Mouse (Mus musculus) colon, adult 2 months (tissue): ENCODE data around the gene Syna. TPM values are rescaled to one million over a fixed set of nuclear protein-coding genes. Genes with fewer than 3 reads are reported as not detected.

Source experiments
- polyA plus RNA-seq: library from polyadenylated mRNA; depleted of rRNA; stranded (reverse); fragments of >200 nt; gene quantifications from 2 replicates; pipeline ENCODE4 v1.2.3, GENCODE M21; 2012; rRNA removed

Gene Syna
- 0.20 and 0.30 TPM in 2 replicates for polyA plus RNA-seq

DNA sequence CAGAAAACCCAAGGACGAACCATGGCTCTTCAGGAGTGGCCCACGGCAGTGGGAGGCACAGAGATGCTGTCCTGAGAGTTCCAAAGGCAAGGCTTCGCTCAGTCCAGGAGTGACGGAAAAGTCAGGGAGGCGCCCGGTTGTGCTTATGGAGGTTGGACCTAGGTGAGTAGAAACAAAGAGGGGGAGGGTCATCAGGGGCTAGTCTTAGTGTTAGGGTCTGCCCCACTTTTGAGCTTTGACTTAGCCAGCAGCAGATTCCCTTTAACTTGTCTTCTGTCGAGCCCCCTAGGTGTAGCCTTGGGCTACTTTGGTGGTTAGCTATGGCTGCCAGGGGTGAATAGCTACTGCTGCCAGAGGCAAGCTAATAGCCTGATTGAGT is at the start of gene Syna:
TSS of gene Syna (minus strand) at position 101 of the 379 bp plus-strand sequence.

DNA sequence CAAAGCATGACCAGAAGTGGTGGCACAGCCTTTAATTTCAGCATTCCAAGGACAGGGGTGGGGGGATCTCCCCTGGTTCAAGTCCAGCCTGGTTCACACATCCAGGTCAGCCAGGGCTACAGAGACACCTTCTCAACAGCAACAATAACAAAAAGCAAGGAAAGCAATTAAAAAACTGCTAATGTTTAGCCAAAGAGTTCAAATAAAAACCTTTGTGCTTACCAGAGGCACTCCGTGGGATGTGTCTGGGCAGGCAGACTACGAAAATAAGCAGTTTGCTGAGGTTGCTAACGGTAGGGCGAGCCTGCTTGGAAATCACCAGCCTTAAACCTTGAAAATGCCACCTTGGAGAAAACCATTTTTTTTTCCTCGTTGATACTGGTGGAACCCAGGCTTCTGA is 21.2 kb upstream of the Syna start, which contains the start of gene Rfc2:
TSS of gene Rfc2 (plus strand) at position 221 of the 400 bp plus-strand sequence.

DNA sequence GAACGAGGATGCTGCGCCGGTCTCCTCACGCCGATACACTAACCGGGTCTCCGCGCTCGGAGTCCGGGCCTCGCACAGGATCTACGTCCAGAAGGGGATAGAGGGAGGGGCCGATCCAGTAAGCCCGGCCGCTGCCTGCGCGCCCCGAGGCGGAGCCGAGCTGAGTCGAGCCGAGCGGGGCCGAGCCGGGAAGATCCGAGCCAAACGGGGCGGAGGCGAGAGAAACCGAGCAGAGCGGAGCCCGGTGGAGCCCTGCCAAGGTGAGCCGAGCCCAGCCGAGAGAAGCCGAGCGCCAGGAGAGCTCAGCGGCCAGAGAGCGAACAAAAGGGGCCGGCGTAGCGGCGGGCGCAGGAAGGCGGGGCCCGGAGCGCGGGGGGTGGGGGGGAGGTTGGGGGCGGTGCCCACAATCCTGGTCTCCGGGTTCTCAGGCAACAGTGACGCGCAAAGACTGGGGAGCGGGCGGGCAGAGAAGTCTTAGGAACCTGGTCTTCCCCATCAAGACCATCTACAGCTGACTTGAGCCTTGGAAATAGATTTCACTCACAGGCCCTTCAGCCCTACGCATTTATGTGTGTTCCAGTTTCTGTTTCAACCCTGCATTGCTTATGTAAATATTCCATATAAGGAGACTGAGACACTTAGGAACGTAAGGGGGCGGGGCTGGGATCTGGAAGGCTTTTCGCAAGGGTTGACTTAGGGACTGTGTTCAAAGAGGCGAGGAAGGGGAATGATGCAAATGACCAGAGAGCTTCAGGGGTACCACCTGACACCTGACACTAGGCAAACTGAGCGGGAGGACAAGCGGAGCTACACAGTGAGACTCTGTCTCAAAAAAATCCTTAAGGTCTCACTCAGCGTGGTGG is 7.6 kb downstream of the Syna start, which contains the start of gene Clip2:
TSS of gene Clip2 (minus strand) at position 325 of the 863 bp plus-strand sequence.

Other genes starting within 250 kb of the Syna start
- 35.9 and 40.5 TPM in 2 replicates for gene Gtf2i, start 245.4 kb downstream of the Syna start, polyA plus RNA-seq
- gene Gtf2ird1, start 103.5 kb downstream of the Syna start, polyA plus RNA-seq, result 52.0 and 54.4 TPM in 2 replicates
- 44.3 and 46.8 TPM in 2 replicates for gene Clip2, start 7.7 kb downstream of the Syna start, polyA plus RNA-seq
- 48.8 and 52.3 TPM in 2 replicates for gene Rfc2, start 21.2 kb upstream of the Syna start, polyA plus RNA-seq
- gene Lat2, start 54.9 kb upstream of the Syna start, polyA plus RNA-seq, result 3.9 and 5.4 TPM in 2 replicates
- gene Eif4h, start 79.3 kb upstream of the Syna start, polyA plus RNA-seq, result 185 and 234 TPM in 2 replicates
- gene Limk1, start 128.4 kb upstream of the Syna start, polyA plus RNA-seq, result 9.9 and 11.1 TPM in 2 replicates
- gene Eln, start 187.2 kb upstream of the Syna start, polyA plus RNA-seq, result 71.0 and 93.8 TPM in 2 replicates